Mouse (Mus musculus) hindbrain, embryonic 14.5 days (tissue): Measurements from ENCODE around the gene Fmo5. TPM values are rescaled to one million over a fixed set of nuclear protein-coding genes. Genes with fewer than 3 reads are reported as not detected.
A peak's percentile ranks its signal among the peaks of the same experiment; 100 is the strongest.

Experiments used
- ATAC-seq: fragments of 200-750 bp; cut with Nextera tagmentation; 2 replicates; pipeline ENCODE4 v1.8.0; 2017; ENCODE audit warnings: moderate number of reproducible peaks, mild to moderate bottlenecking, moderate TSS enrichment, moderate library complexity; ENCODE audit not compliant: low FRiP score
- DNase-seq: peaks from one replicate; pipeline ENCODE4 v3.0.0-alpha.2; 2015; ENCODE audit warnings: low spot score
- H3K27ac ChIP-seq: fragments of 300-500 bp; sonication (generic); 2 replicates; pipeline ENCODE4 v1.5.1; 2014; ENCODE audit warnings: mild to moderate bottlenecking, moderate library complexity
- H3K27me3 ChIP-seq: fragments of 300-500 bp; sonication (generic); 2 replicates; pipeline ENCODE4 v1.6.1; 2014; ENCODE audit warnings: mild to moderate bottlenecking, low read length, mixed read lengths; ENCODE audit not compliant: control insufficient read depth, insufficient read depth
- H3K36me3 ChIP-seq: fragments of 300-500 bp; sonication (generic); replicated peaks from 2 replicates; pipeline ENCODE4 v1.6.1; 2014; ENCODE audit not compliant: control insufficient read depth, insufficient read depth
- H3K4me1 ChIP-seq: fragments of 300-500 bp; sonication (generic); replicated peaks from 2 replicates; pipeline ENCODE4 v1.6.1; 2014; ENCODE audit warnings: antibody characterized with exemption, low read length, mixed read lengths; ENCODE audit not compliant: control insufficient read depth, insufficient read depth
- H3K4me2 ChIP-seq: fragments of 300-500 bp; sonication (generic); replicated peaks from 2 replicates; pipeline ENCODE4 v1.6.1; 2014; ENCODE audit warnings: mild to moderate bottlenecking, moderate library complexity
- H3K4me3 ChIP-seq: fragments of 300-500 bp; sonication (generic); replicated peaks from 2 replicates; pipeline ENCODE4 v1.5.1; 2014; ENCODE audit warnings: mild to moderate bottlenecking, low read length
- H3K9ac ChIP-seq: fragments of 300-500 bp; sonication (generic); 2 replicates; pipeline ENCODE4 v1.6.1; 2014
- H3K9me3 ChIP-seq: fragments of 300-500 bp; sonication (generic); 2 replicates; pipeline ENCODE4 v1.6.1; 2016; ENCODE audit warnings: low read length; ENCODE audit not compliant: control insufficient read depth
- WGBS: fragments of 180-500 bp; shearing (Covaris S2); extraction: QIAGEN DNeasy Blood & Tissue Kit; methylation state at CpG from one replicate; pipeline ENCODE4 v1.1.7; 2014; 5-methylcytosine and 5-hydroxymethylcytosine counted together
- polyA plus RNA-seq: library from polyadenylated mRNA; unstranded; fragments of >200 nt; fragmentation: Nextera tagmentation; extraction: Ambion mirVana; gene quantifications from 2 replicates; pipeline ENCODE4 v1.2.1, GENCODE M21; 2014

Fmo5 gene
- polyA plus RNA-seq, 1 experiment from 2014 or later, result 1.0 TPM

DNA sequence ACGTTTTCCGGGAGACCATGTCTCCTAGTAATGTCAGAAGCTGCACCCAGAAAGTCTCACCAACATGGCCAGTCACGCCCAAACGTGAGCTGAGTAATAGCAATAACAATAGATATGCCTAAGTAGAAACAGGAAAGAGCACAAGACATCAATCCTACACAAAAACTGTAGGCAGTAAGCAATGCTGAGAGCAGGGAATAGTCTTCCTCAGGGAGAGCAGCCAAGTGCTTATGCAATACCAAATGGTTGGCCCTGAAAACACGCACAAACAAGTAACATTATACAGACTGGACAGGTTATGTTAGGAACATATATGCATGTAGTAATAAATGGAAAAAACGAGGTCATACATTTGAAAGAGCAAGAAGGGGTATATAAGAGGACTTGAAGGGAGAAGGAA, 20.9 kb downstream of the Fmo5 start:
- no peak overlapping the region for H3K4me3 ChIP-seq
- H3K9ac ChIP-seq, result no peak overlapping the region
- no peaks in the 10 kb centered on the region for H3K4me1 ChIP-seq
- no peak overlapping the region for H3K4me2 ChIP-seq
- no peak overlapping the region for H3K27ac ChIP-seq
- H3K27me3 ChIP-seq, result no peaks in the 10 kb centered on the region
- H3K36me3 ChIP-seq, result no peaks in the 10 kb centered on the region
- ATAC-seq (no peak), DNase-seq (no peak)
- no peaks in the 10 kb centered on the region for H3K9me3 ChIP-seq
- 84% methylated on average over 6 of the region's 6 CpGs for WGBS

DNA sequence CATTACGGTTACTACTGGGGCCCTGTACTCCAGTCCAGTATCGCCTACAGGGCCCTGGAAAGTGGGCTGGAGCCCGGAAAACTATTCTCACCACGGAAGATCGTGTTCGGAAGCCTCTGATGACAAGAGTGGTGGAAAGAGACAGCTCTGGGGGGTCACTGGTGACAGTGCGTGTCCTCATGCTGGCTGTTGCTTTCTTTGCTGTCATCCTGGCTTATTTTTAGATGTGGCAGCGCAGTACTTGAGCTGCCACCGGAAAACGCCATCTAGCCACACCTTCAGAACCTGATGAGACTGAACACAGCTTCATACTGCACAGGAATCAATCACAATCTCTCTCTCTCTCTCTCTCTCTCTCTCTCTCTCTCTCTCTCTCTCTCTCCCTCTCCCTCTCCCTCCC, 23.0 kb downstream of the Fmo5 start:
- 86% methylated on average over 10 of the region's 10 CpGs for WGBS
- no peak for ATAC-seq

DNA sequence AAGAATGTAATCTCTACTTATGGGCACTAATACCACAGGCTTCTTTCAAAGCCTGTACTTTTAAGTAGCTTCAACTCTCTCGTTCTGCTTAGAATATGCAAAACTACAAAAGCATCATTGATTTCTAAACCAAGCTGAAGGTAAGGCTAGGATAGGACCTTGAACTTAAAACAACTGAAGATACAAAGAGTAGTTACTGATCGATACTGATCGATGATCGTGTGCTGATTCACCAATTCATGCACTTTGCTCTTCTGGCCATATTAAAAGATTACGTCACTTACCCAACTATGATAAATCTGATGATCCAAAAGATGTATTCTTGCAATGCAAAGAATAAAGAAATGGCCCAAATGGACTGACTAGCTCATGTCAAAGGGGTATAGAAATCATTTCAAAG, 25.2 kb downstream of the Fmo5 start:
- no peak for ATAC-seq
- H3K9me3 ChIP-seq, result no peaks in the 10 kb centered on the region
- H3K4me2 ChIP-seq, result no peak overlapping the region
- no peaks in the 10 kb centered on the region for H3K27me3 ChIP-seq
- WGBS, result 92% methylated on average over 5 of the region's 5 CpGs
- DNase-seq, result no peak
- peaks cover under 1% of the 10 kb centered on the region; the same call in 1 of the 2 replicates for H3K4me1 ChIP-seq
- H3K36me3 ChIP-seq, result no peaks in the 10 kb centered on the region
- no peak overlapping the region for H3K27ac ChIP-seq
- no peak overlapping the region for H3K9ac ChIP-seq
- H3K4me3 ChIP-seq, result no peak overlapping the region

More for the DNA sequence above, 23.0 kb downstream of the Fmo5 start:
- Histone ChIP-seq H3K9me3 (no peaks in the 10 kb centered on the region), H3K27me3 (no peaks in the 10 kb centered on the region), H3K9ac (no peak overlapping the region), H3K4me2 (no peak overlapping the region), H3K4me1 (no peaks in the 10 kb centered on the region), H3K4me3 (no peak overlapping the region), H3K36me3 (no peaks in the 10 kb centered on the region), H3K27ac (no peak overlapping the region)
- no peak for DNase-seq

DNA sequence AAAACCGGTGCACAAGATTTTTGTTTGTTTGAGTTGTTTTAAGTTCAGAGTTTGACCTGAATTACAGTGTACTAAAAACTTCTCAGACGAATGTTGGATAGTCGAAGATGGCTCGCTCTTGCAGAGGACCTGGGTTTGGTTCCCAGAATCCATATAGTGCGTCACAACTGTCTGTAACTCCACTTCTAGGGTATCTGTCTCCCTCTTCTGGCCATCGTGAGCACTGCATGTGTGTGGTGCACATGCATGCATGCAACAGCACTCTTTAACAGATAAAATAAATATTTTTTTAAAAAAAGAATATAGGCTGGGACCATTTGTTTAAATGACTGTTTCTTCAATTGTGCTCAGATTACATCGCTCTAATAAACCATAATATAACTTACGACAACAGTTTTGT, 26.3 kb downstream of the Fmo5 start:
- peaks cover 11% of the 10 kb centered on the region; the same call in 1 of the 2 replicates for H3K4me1 ChIP-seq
- H3K4me3 ChIP-seq, result no peak overlapping the region
- H3K27me3 ChIP-seq, result no peaks in the 10 kb centered on the region
- H3K4me2 ChIP-seq, result no peak overlapping the region
- DNase-seq (no peak), ATAC-seq (no peak)
- WGBS, result 82% methylated on average over 8 of the region's 8 CpGs
- H3K9ac ChIP-seq, result no peak overlapping the region
- H3K9me3 ChIP-seq, result no peaks in the 10 kb centered on the region
- no peak overlapping the region for H3K27ac ChIP-seq
- H3K36me3 ChIP-seq, result no peaks in the 10 kb centered on the region

DNA sequence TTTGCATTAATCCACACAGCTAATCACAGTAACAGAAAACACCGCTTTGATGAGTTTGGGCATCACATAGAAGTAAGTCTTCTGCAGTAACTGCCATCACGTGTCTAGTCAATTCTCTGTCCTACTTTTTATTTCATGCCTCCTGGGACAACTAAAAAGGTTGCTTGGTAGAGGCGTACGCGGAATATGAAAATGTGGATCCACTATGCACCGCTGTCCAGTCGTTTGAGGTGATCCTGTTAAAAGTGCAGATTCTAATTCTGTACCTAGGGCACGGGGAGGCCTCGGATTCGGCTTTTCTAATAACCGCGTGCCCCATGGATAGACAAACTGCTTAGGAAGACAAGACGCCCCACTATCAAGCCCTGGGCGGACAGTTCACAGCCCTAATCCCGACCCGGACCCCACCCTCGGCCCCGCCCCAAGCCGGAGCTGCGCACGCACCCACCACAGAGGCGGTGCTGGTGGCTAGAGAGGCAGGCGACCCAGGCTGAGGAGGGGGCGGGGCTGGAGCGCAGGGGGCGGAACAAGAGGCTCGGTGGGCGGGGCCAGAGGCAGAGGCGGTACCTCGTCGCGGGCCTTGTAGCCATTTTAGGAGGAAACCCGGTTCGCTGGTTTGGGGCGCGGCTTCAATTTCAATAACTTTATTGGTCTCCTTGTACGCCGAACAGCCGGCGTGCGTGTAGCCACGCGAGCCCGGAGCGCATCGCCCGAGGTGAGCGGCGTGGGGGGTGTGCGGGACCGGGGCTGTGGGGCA, 29.2 kb downstream of the Fmo5 start, which contains the start of gene Prkab2:
TSS of gene Prkab2 (plus strand) at position 539 of the 757 bp plus-strand sequence.
- no peaks in the 10 kb centered on the region for H3K9me3 ChIP-seq
- peak; percentile 95 for ATAC-seq
- 1% methylated on average over 51 of the region's 51 CpGs for WGBS
- peak within 1 kb of the TSS; percentile 67 for H3K9ac ChIP-seq
- no peaks in the 10 kb centered on the region for H3K27me3 ChIP-seq
- H3K4me3 ChIP-seq, result peak within 1 kb of the TSS; percentile 75
- DNase-seq, result peak; percentile 96
- peak within 1 kb of the TSS; percentile 58 for H3K27ac ChIP-seq
- peaks cover 11% of the 10 kb centered on the region; the same call in 1 of the 2 replicates for H3K4me1 ChIP-seq
- peaks cover 6% of the 10 kb centered on the region for H3K36me3 ChIP-seq
- H3K4me2 ChIP-seq, result peak within 1 kb of the TSS; percentile 69

DNA sequence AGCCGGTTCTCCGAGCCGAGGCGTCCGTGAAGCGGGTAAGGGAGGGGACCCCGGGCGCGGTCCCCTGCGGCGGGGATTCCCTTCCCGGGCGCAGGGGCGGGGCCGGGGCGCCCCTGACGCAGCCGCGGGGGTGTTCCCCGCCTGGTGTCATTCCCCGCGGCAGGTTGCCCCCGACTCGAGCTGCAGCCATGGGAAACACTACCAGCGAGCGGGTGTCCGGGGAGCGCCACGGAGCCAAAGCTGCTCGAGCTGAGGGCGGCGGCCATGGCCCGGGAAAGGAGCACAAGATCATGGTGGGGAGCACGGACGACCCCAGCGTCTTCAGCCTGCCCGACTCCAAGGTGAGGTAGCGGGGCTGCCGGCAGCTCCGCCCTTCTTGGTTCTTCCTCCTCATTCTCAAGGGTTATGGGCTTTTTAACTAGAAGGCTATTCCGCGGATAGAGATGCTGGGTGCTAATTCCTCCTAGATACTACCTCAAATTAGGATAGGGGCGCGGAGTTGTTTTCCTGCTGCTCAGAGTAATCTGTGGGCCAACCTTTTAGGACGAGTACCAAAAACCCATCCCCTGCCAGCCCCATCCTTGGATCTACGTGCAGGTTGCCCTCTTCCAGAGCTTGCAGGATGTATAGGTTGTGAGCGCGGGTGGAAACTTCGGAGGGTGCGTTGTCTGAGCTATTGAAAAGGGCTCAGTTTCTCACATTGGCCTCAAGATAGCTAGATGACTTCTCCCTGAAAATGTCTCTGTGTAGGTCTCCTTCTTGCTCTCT, 30.0 kb downstream of the Fmo5 start:
- Histone ChIP-seq H3K36me3 (peaks cover 13% of the 10 kb centered on the region), H3K4me1 (peaks cover 11% of the 10 kb centered on the region; the same call in 1 of the 2 replicates), H3K9ac (peak overlapping the region; percentile 67), H3K27ac (peak overlapping the region; percentile 58), H3K9me3 (no peaks in the 10 kb centered on the region), H3K4me2 (peak overlapping the region; percentile 69), H3K4me3 (peak overlapping the region; percentile 75), H3K27me3 (no peaks in the 10 kb centered on the region)
- WGBS, result 1% methylated on average over 39 of the region's 50 CpGs
- no peak for DNase-seq
- peak; percentile 76 for ATAC-seq

DNA sequence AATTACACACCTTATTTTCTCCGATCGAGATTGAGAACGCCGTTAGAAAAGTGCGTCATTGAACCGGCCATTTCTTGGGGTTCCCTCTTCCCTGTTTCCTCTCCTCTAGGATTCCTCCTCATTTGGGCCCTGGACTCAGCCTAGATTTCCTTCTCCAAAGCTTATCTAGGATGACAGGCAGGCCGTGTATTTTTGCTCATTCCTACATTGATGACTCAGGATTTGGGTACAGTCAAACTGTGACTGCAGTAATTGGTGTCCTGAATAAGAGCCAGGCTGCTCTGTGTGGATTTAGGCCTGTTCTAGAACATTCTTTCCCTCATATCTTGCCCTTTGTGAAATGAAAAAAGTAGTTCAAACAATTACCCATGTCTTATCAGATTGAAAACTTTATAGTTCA, 31.1 kb downstream of the Fmo5 start:
- Histone ChIP-seq H3K36me3 (peaks cover 22% of the 10 kb centered on the region), H3K4me3 (no peak overlapping the region), H3K27ac (no peak overlapping the region), H3K9ac (no peak overlapping the region), H3K27me3 (no peaks in the 10 kb centered on the region), H3K4me1 (peaks cover 11% of the 10 kb centered on the region; the same call in 1 of the 2 replicates), H3K9me3 (no peaks in the 10 kb centered on the region), H3K4me2 (peak overlapping the region; percentile 69)
- no peak for DNase-seq
- 80% methylated on average over 7 of the region's 7 CpGs for WGBS
- ATAC-seq, result no peak

DNA sequence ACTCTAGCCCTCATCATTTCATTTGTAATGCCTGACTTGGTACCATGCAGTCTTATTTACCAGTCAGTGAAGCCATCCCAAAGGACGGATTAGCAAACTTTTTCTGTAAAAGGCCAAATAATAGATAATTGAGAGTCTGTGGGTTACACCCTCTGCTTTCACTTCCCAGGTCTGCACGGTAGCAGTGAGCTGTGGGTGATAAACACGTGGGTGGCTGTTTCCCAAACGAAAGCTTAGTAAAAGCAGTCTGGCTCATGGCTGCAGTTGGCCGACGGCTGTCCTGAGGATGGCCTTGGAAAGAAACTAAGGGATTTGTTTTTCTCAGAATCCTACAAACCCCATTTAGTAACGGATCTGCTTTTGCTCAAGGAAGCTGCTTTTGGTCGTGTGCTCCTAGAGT, 32.6 kb downstream of the Fmo5 start:
- Histone ChIP-seq H3K9ac (no peak overlapping the region), H3K4me1 (peaks cover 11% of the 10 kb centered on the region; the same call in 1 of the 2 replicates), H3K4me2 (no peak overlapping the region), H3K27me3 (no peaks in the 10 kb centered on the region), H3K36me3 (peaks cover 35% of the 10 kb centered on the region), H3K4me3 (no peak overlapping the region), H3K9me3 (no peaks in the 10 kb centered on the region), H3K27ac (no peak overlapping the region)
- 84% methylated on average over 8 of the region's 8 CpGs for WGBS
- DNase-seq, result no peak
- ATAC-seq, result no peak

DNA sequence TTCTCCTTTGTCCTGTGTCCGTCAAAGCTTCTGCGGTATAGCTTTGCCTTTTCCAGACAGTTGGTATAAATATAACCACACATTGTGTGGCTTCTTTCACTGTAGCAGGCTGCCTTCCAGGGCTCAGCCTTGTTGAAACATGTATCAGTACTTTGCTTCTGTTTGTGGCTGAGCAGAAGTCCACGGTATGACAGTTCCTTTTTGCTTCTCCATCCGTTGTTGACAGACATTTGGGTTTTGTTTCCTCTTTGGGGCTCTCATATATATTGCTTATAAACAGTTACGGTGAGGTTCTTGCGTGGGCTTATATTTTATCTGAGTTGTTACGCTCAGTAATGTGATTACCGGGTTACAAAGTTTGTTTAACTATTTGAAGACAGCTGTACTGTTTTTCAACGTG, 36.9 kb downstream of the Fmo5 start:
- no peaks in the 10 kb centered on the region for H3K9me3 ChIP-seq
- ATAC-seq (no peak), DNase-seq (no peak)
- no peaks in the 10 kb centered on the region for H3K27me3 ChIP-seq
- H3K9ac ChIP-seq, result no peak overlapping the region
- 94% methylated on average over 9 of the region's 9 CpGs for WGBS
- H3K27ac ChIP-seq, result no peak overlapping the region
- no peak overlapping the region for H3K4me3 ChIP-seq
- H3K4me1 ChIP-seq, result no peaks in the 10 kb centered on the region
- H3K4me2 ChIP-seq, result no peak overlapping the region
- peaks cover 72% of the 10 kb centered on the region for H3K36me3 ChIP-seq
